Mouse (Mus musculus) layer of hippocampus, adult 18-20 months (tissue): ENCODE measurements around the gene Gm13083. TPM values are rescaled to one million over a fixed set of nuclear protein-coding genes. Genes with fewer than 3 reads are reported as not detected.
"Not testable (repeated sequence)": the region's sequence is repeated elsewhere in the genome, so short reads cannot be mapped to it uniquely, and the experiment has no call there.

ENCODE experiments used
- DNase-seq, 2 experiments: peaks; one replicate each; pipeline ENCODE4 v3.0.0; 2022; ENCODE audit warnings: low spot score in 2 of 2
- long read RNA-seq: library from polyadenylated mRNA; stranded (forward); transcript quantifications from one replicate; pipeline ENCODE4 v2.0.0, GENCODE M21; 2021
- total RNA-seq, 2 experiments: library from RNA; stranded (reverse); gene quantifications; 2 replicates each; pipeline ENCODE4 v1.2.3; 2021

The Gm13083 gene
- not detected for total RNA-seq
- long read RNA-seq: 0 reads

GRCm38 (mm10) chr4:143614703-143615102 is at the start of gene Gm13083:
Gene Gm13083, plus strand, starts transcription at chr4:143615003.
- not testable (repeated sequence) for DNase-seq

GRCm38 (mm10) chr4:143611927-143612326 is 2.9 kb upstream of the Gm13083 start:
- DNase-seq: not testable (repeated sequence)

GRCm38 (mm10) chr4:143618101-143618500 is 3.3 kb downstream of the Gm13083 start:
- not testable (repeated sequence) for DNase-seq

GRCm38 (mm10) chr4:143657146-143657545 is 42.3 kb downstream of the Gm13083 start, which contains the start of gene Gm13088:
Gene Gm13088, minus strand, starts transcription at chr4:143657246.
- not testable (repeated sequence) for DNase-seq

Other genes starting within 250 kb of the Gm13083 start
- not detected for gene Pramel1, start 220.6 kb upstream of the Gm13083 start, total RNA-seq
- gene Pramef8, start 202.6 kb upstream of the Gm13083 start, total RNA-seq: 10 to 100 TPM; 10.3 to 13.5 TPM
- gene Oog4, start 164.7 kb upstream of the Gm13083 start, total RNA-seq: not detected
- gene Gm13043, start 103.7 kb upstream of the Gm13083 start, total RNA-seq: not detected
- gene Gm13040, start 79.0 kb upstream of the Gm13083 start, total RNA-seq: not detected
- not detected for gene BC080695, start 63.3 kb upstream of the Gm13083 start, total RNA-seq
- gene Gm13057, start 63.3 kb upstream of the Gm13083 start, total RNA-seq: not detected
- not detected for gene Gm13088, start 42.2 kb downstream of the Gm13083 start, total RNA-seq
- not detected for gene Gm13089, start 87.7 kb downstream of the Gm13083 start, total RNA-seq
- not detected for gene Gm13078, start 104.5 kb downstream of the Gm13083 start, total RNA-seq
- gene Gm13023, start 174.3 kb downstream of the Gm13083 start, total RNA-seq: not detected
- gene Gm13084, start 201.1 kb downstream of the Gm13083 start, total RNA-seq: not detected
- not detected for gene Gm13103, start 231.5 kb downstream of the Gm13083 start, total RNA-seq